Mouse (Mus musculus) lung, adult 2 months (tissue): ENCODE measurements at regions not wholly inside any gene's neighbourhood (a gene's known extent, or its start where the extent isn't known, plus 50 kb on each side); places are given as distances from the start of the nearest gene placed in this dataset.

Experiments used
- CTCF ChIP-seq: fragments of 200-500 bp; IDR thresholded peaks from 2 replicates; pipeline ENCODE4 v1.5.1; 2011; ENCODE audit warnings: mild to moderate bottlenecking, low read length, control low read depth; ENCODE audit not compliant: insufficient read depth
- POLR2A ChIP-seq: fragments of 200-500 bp; IDR thresholded peaks from 2 replicates; pipeline ENCODE4 v1.6.1; 2011; ENCODE audit warnings: low read depth, mild to moderate bottlenecking, control low read depth, low read length, borderline replicate concordance; ENCODE audit errors: extremely low read depth

- TF ChIP-seq POLR2A (no peak), CTCF (no peak)
Observed at GRCm38 (mm10) chr3:147339427-147339826, 487.3 kb downstream of the Ttll7 start.
